Mouse (Mus musculus) MEL (cell line): Measurements from ENCODE around the gene Hmcn2.

Experiments used
- CHD2 ChIP-seq: IDR thresholded peaks from 2 replicates; pipeline ENCODE4 v1.6.1; 2011; ENCODE audit warnings: low read length, improper control_type of control experiment
- CTCF ChIP-seq, 3 experiments: IDR thresholded peaks in 2 of 3; conservative IDR thresholded peaks in 1 of 3; 2 replicates each; pipeline ENCODE4 v1.5.1; 2011 to 2012; ENCODE audit warnings: low read length in 3 of 3, low read depth in 2 of 3, mild to moderate bottlenecking in 2 of 3, improper control_type of control experiment in 1 of 3, inconsistent platforms in 1 of 3, mixed read lengths in 1 of 3, moderate library complexity in 1 of 3; ENCODE audit not compliant: control insufficient read depth in 1 of 3, insufficient read depth in 1 of 3, poor library complexity in 1 of 3, severe bottlenecking in 1 of 3
- EP300 ChIP-seq, 2 experiments: IDR thresholded peaks; 2 replicates each; pipeline ENCODE4 v1.6.1; 2011; ENCODE audit warnings: improper control_type of control experiment in 2 of 2, low read length in 2 of 2, low read depth in 1 of 2, mild to moderate bottlenecking in 1 of 2
- ETS1 ChIP-seq: IDR thresholded peaks from 2 replicates; pipeline ENCODE4 v1.6.1; 2012; ENCODE audit warnings: low read depth, mild to moderate bottlenecking, inconsistent platforms, low read length, improper control_type of control experiment, moderate library complexity
- HCFC1 ChIP-seq: IDR thresholded peaks from 2 replicates; pipeline ENCODE4 v1.6.1; 2012; ENCODE audit warnings: low read depth, mild to moderate bottlenecking, inconsistent platforms, low read length, improper control_type of control experiment, moderate library complexity
- MAFK ChIP-seq: IDR thresholded peaks from 2 replicates; pipeline ENCODE4 v1.6.1; 2011; ENCODE audit warnings: low read depth, mild to moderate bottlenecking, low read length, improper control_type of control experiment, borderline replicate concordance
- NELFE ChIP-seq: IDR thresholded peaks from 2 replicates; pipeline ENCODE4 v1.6.1; 2011; ENCODE audit warnings: low read depth, low read length, improper control_type of control experiment
- POLR2A ChIP-seq, 2 experiments: IDR thresholded peaks; 2 replicates each; pipeline ENCODE4 v1.6.1; 2011 to 2012; ENCODE audit warnings: low read length in 2 of 2, mild to moderate bottlenecking in 2 of 2, control low read depth in 1 of 2, improper control_type of control experiment in 1 of 2, low read depth in 1 of 2, moderate library complexity in 1 of 2; ENCODE audit not compliant: control insufficient read depth in 1 of 2, insufficient read depth in 1 of 2, poor library complexity in 1 of 2
- RAD21 ChIP-seq: IDR thresholded peaks from 2 replicates; pipeline ENCODE4 v1.6.1; 2011; ENCODE audit warnings: mild to moderate bottlenecking, low read depth, low read length, improper control_type of control experiment
- ZMIZ1 ChIP-seq: IDR thresholded peaks from 2 replicates; pipeline ENCODE4 v1.6.1; 2012; ENCODE audit warnings: low read depth, mild to moderate bottlenecking, inconsistent platforms, low read length, improper control_type of control experiment, moderate library complexity

DNA sequence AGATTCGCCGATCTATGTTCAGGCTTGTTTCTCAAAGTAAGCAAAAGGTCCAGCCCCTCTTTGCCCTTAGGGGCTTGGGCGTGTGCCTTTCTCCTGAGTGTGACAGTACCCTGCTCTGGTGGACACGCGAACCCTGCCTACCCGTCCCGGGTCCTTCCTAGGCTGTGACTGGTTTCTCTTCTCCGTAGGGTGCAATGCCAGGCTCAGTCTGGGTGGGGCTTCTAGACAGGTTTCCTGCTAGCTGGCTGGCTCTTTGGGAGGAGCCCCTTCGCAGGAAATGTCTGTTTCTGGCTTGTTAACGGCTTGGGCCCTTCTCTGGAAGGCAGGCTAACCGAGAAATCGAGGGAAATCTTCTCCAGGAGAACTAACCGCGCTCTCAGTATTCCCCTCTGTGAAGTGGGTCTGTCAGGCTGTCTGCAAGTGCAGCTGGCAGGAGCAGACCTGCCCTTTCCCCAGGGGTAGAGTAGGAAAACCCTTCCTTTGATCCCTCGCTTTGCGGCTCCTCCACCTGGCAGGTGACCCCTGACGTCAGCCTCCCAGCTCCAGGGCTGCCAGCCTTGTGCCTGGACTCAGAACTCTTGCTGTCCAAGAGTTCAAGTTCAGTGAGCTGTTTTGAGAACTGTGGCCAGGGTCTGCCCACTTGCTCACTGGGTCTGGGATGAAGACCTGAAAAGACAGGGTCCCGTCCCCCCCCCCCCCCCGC lies 156.6 kb downstream of the Hmcn2 start:
- no peak for TF ChIP-seq EP300 (IDR thresholded peaks at IDR 0.05; ENCODE audit: low read depth in 1 of 2, low read length in 2 of 2)
- no peak for TF ChIP-seq CTCF (IDR thresholded peaks at IDR 0.05 in 2 of 3, conservative IDR thresholded peaks at IDR 0.05 in 1 of 3; ENCODE audit: control insufficient read depth in 1 of 3, insufficient read depth in 1 of 3, low read depth in 2 of 3, low read length in 3 of 3, poor library complexity in 1 of 3, severe bottlenecking in 1 of 3)
- no peak for TF ChIP-seq ETS1
- no peak for TF ChIP-seq RAD21
- no peak for TF ChIP-seq CHD2
- TF ChIP-seq POLR2A (IDR thresholded peaks at IDR 0.05; ENCODE audit: control insufficient read depth in 1 of 2, insufficient read depth in 1 of 2, low read depth in 1 of 2, low read length in 2 of 2, poor library complexity in 1 of 2): 0 out of 4 replicates have a peak, but pooled peaks of 1 of the 2 experiments have one; percentile 31
- TF ChIP-seq MAFK: no peak
- TF ChIP-seq NELFE: no peak
- TF ChIP-seq ZMIZ1: no peak
- TF ChIP-seq HCFC1: no peak
